Mouse (Mus musculus): Measurements from ENCODE around the gene Higd1b. TPM values are rescaled to one million over a fixed set of nuclear protein-coding genes. Genes with fewer than 3 reads are reported as not detected.

The Higd1b gene
- polyA plus RNA-seq, 1 experiment, result not detected

DNA sequence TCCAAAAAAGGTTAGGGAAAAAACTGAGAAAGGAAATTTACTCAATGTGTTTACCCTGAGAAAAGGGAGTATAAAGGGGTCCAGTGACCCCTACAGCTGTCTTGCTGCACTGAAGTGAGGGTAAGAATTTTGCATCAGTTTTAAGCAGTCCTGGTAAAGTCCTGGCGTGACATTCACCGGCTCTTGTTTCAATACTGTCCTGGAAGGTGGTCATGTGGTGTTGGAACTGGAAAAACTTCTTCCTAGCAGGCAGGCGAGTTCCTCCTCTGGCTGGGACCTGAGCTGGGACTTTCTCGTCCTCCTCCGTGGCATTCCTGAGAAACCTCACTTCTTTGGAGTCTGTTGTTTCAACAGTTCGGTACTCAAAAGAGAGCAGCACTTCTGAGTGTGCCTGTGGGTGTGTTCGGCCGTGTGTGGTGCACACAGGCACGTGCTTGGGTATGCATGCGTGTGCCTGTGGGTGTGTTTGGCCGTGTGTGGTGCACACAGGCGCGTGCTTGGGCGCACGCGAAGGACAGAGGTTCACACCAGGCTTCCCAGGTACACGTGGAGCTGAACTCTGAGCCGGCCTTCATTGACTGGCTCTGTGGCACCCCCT is 2.9 kb upstream of the Higd1b start:
- no peak overlapping the region for H3K4me3 ChIP-seq (ENCODE audit: insufficient read depth, low read depth, low read length)
- no peak overlapping the region for H3K27ac ChIP-seq (ENCODE audit: insufficient read depth, low read depth, low read length)
- 64% methylated on average over 18 of the region's 18 CpGs for WGBS
- H3K4me1 ChIP-seq (ENCODE audit: control insufficient read depth, insufficient read depth, low read length), result no peaks in the 10 kb centered on the region; the same call in 1 of the 2 replicates
- TF ChIP-seq POLR2A (IDR thresholded peaks at IDR 0.05; ENCODE audit: insufficient read depth, low read depth, low read length) (no peak), CTCF (IDR thresholded peaks at IDR 0.05; ENCODE audit: insufficient read depth, low read depth, low read length) (no peak)

DNA sequence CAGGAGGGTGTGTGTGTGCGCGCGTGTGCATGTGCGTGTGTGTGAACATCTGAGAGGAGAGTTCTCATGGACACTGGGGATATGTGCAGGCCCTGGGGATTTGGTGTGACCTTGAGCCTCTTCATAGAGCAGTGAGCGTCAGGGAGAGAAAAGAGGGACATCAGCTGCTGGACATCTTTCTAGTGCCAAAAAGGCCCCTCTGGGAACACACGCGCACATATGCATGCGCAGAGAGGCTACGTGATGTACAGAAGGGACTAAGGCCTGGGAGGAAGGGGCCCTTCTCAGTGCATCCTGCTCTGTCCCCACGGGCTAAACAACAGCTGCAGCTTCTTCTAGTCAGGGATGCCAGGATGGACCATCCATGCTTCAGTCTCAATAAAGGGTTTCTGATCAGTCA is 1.4 kb upstream of the Higd1b start:
- Histone ChIP-seq H3K4me3 (ENCODE audit: insufficient read depth, low read depth, low read length) (no peak overlapping the region), H3K27ac (ENCODE audit: insufficient read depth, low read depth, low read length) (no peak overlapping the region), H3K4me1 (ENCODE audit: control insufficient read depth, insufficient read depth, low read length) (no peaks in the 10 kb centered on the region; the same call in 1 of the 2 replicates)
- TF ChIP-seq CTCF (IDR thresholded peaks at IDR 0.05; ENCODE audit: insufficient read depth, low read depth, low read length), result no peak
- TF ChIP-seq POLR2A (IDR thresholded peaks at IDR 0.05; ENCODE audit: insufficient read depth, low read depth, low read length), result no peak
- 95% methylated on average over 10 of the region's 10 CpGs for WGBS

DNA sequence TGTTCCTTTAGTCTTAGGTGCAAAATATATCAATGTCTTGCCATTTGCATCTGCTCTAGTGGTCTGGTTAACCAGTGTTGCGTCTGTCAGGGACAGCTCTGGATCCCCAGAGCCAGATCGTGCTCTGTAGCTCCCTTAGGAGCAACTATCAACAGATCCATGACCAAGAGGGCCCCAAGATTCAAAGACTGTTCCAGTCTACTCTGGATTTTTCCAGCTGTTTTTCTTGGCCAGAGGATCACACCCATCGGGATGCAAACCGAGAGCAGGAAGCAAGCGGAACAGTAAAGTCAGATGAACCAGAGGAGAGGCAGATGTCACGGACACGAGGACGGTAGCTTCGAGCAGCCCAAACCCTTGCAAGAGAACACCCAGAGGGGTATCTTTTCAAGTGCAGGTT is 497 bp downstream of the Higd1b start:
- 94% methylated on average over 9 of the region's 9 CpGs for WGBS
- no peak for TF ChIP-seq POLR2A (IDR thresholded peaks at IDR 0.05; ENCODE audit: insufficient read depth, low read depth, low read length)
- TF ChIP-seq CTCF (IDR thresholded peaks at IDR 0.05; ENCODE audit: insufficient read depth, low read depth, low read length), result no peak
- Histone ChIP-seq H3K4me1 (ENCODE audit: control insufficient read depth, insufficient read depth, low read length) (no peaks in the 10 kb centered on the region; the same call in 1 of the 2 replicates), H3K27ac (ENCODE audit: insufficient read depth, low read depth, low read length) (no peak overlapping the region), H3K4me3 (ENCODE audit: insufficient read depth, low read depth, low read length) (no peak overlapping the region)

DNA sequence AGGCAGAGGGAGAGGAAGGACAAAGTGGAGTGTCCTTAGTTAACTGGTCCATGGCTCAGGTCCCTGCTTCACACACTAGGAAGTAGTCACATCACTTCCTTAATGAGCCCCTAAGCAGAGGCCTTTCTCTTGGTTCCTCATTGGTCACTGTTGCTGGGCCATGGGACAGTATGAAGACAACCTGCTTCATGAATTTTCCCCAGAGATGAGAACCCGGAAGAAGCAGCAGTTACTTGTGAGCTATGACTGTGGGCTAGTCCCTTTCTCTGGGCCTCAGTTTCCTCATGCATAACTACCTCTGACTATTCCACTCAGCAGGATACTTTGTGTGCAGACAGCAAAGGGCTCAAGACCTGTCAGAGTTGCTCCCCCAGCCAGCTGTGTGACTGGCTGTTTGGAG is 1.7 kb downstream of the Higd1b start:
- no peak for TF ChIP-seq CTCF (IDR thresholded peaks at IDR 0.05; ENCODE audit: insufficient read depth, low read depth, low read length)
- no peaks in the 10 kb centered on the region; the same call in 1 of the 2 replicates for H3K4me1 ChIP-seq (ENCODE audit: control insufficient read depth, insufficient read depth, low read length)
- H3K4me3 ChIP-seq (ENCODE audit: insufficient read depth, low read depth, low read length), result no peak overlapping the region
- H3K27ac ChIP-seq (ENCODE audit: insufficient read depth, low read depth, low read length), result no peak overlapping the region
- 92% methylated on average over 1 of the region's 1 CpGs for whole genome bisulfite sequencing

DNA sequence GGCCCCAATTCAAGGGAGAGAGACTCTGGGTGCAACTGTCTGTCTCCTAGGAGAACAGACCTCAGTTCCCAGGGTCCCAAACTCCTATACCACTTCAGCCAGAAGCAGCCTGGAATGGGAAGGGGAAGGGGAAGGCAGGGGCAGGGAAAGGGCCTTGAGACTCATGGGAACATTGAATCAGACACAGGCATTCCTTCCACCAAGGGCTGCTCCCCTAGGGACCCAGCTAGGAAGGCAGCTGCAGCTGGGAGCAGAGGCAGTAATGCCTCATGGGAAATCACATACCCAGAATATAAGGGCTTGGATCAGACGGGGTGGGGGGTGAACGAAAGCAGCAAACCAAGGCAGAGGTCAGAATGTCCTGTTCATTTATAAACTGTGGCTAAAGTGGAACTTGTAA is 2.5 kb downstream of the Higd1b start:
- WGBS, result 89% methylated on average over 2 of the region's 2 CpGs

GRCm38 (mm10) chr11:102838616-102839150 is 3.0 kb downstream of the Higd1b start:
- Histone ChIP-seq H3K4me3 (ENCODE audit: insufficient read depth, low read depth, low read length) (no peak overlapping the region), H3K4me1 (ENCODE audit: control insufficient read depth, insufficient read depth, low read length) (no peaks in the 10 kb centered on the region), H3K27ac (ENCODE audit: insufficient read depth, low read depth, low read length) (no peak overlapping the region)
- WGBS, result 80% methylated on average over 9 of the region's 9 CpGs
- TF ChIP-seq CTCF (IDR thresholded peaks at IDR 0.05; ENCODE audit: insufficient read depth, low read depth, low read length) (no peak), POLR2A (IDR thresholded peaks at IDR 0.05; ENCODE audit: insufficient read depth, low read depth, low read length) (no peak)

More for the DNA sequence above, 2.5 kb downstream of the Higd1b start:
- no peaks in the 10 kb centered on the region for H3K4me1 ChIP-seq (ENCODE audit: control insufficient read depth, insufficient read depth, low read length)
- H3K4me3 ChIP-seq (ENCODE audit: insufficient read depth, low read depth, low read length), result no peak overlapping the region
- TF ChIP-seq POLR2A (IDR thresholded peaks at IDR 0.05; ENCODE audit: insufficient read depth, low read depth, low read length), result no peak
- TF ChIP-seq CTCF (IDR thresholded peaks at IDR 0.05; ENCODE audit: insufficient read depth, low read depth, low read length), result no peak
- H3K27ac ChIP-seq (ENCODE audit: insufficient read depth, low read depth, low read length), result no peak overlapping the region

DNA sequence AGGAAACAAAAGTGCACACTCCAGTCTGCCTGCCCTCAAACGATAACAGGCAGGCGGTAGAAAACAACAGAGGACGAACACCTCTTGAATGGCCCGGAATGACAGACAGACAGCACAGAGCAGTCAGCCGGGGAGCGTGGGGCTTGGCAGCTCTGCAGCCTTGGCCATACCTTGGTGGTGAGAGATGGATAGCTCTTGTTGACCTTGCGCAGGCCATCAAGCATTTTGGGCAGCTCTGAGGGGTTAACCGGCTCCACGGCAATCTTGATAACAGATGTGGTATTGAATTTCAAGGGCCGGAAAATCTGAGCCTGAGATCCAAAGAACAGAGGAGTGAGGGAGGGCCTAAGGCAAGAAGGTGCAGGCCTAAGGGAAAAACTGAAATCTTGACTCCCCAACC is 10.3 kb downstream of the Higd1b start:
- Histone ChIP-seq H3K4me3 (ENCODE audit: insufficient read depth, low read depth, low read length) (no peak overlapping the region), H3K4me1 (ENCODE audit: control insufficient read depth, insufficient read depth, low read length) (no peaks in the 10 kb centered on the region), H3K27ac (ENCODE audit: insufficient read depth, low read depth, low read length) (no peak overlapping the region)
- WGBS, result 89% methylated on average over 10 of the region's 10 CpGs
- no peak for TF ChIP-seq CTCF (IDR thresholded peaks at IDR 0.05; ENCODE audit: insufficient read depth, low read depth, low read length)
- TF ChIP-seq POLR2A (IDR thresholded peaks at IDR 0.05; ENCODE audit: insufficient read depth, low read depth, low read length), result no peak

DNA sequence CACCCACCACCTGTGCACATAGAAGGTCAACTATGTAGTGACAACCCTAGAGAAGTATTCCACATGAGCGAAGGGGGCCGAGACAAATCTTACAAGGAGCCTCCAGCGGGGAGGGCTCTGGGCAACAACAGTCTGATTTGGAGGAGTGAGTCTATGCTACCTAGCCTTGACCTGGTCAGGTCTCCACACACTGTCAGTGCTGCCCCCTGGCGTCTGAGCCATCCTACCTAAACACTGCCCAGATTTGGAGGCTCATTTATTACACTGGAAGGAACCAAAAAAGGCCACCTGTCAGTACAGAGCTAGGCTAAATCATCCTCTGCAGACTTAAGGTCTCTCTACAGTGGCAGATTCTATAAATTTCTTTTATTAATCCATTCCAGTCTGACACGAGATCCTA is 16.2 kb downstream of the Higd1b start:
- Histone ChIP-seq H3K27ac (ENCODE audit: insufficient read depth, low read depth, low read length) (no peak overlapping the region), H3K4me3 (ENCODE audit: insufficient read depth, low read depth, low read length) (no peak overlapping the region), H3K4me1 (ENCODE audit: control insufficient read depth, insufficient read depth, low read length) (no peaks in the 10 kb centered on the region)
- 57% methylated on average over 5 of the region's 5 CpGs for WGBS
- TF ChIP-seq POLR2A (IDR thresholded peaks at IDR 0.05; ENCODE audit: insufficient read depth, low read depth, low read length) (no peak), CTCF (IDR thresholded peaks at IDR 0.05; ENCODE audit: insufficient read depth, low read depth, low read length) (no peak)

- TF ChIP-seq CTCF (IDR thresholded peaks at IDR 0.05; ENCODE audit: insufficient read depth, low read depth, low read length) (no peak), POLR2A (IDR thresholded peaks at IDR 0.05; ENCODE audit: insufficient read depth, low read depth, low read length) (no peak)
- no peaks in the 10 kb centered on the region for H3K4me1 ChIP-seq (ENCODE audit: control insufficient read depth, insufficient read depth, low read length)
Observed at GRCm38 (mm10) chr11:102853760-102854159, 18.1 kb downstream of the Higd1b start.

More at GRCm38 (mm10) chr11:102853760-102854159, 18.1 kb downstream of the Higd1b start:
- H3K27ac ChIP-seq (ENCODE audit: insufficient read depth, low read depth, low read length), result no peak overlapping the region
- H3K4me3 ChIP-seq (ENCODE audit: insufficient read depth, low read depth, low read length), result no peak overlapping the region

Measured in olfactory bulb, adult 2 months (tissue).